Mouse (Mus musculus): ENCODE data around the gene Hnrnpu. TPM values are rescaled to one million over a fixed set of nuclear protein-coding genes. Genes with fewer than 3 reads are reported as not detected.

The Hnrnpu gene
- polyA plus RNA-seq, 1 experiment from 2014 or later: 131 TPM

DNA sequence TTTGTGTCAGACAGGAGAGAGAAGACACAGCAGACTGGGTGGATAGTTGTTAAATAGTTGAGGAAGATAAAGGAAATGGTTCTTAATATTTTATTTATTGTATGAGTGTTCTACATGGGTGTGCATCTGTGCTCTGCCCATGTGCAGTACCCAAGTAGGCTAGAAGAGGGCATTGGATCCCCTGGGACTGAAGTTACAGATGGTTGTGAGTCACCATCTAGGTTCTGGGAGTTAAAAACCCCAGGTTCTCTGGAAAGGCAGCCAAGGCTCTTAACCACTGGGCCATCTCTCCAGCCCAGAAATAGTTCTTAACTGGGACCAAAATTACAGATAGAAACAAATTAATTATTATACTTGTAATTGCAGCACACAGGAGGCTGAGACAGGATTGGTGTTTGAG lies 37.8 kb upstream of the Hnrnpu start:
- Histone ChIP-seq H3K27me3 (replicated peaks; ENCODE audit: control insufficient read depth, insufficient read depth, low read length) (no peaks in the 10 kb centered on the region), H3K4me1 (replicated peaks; ENCODE audit: control insufficient read depth, insufficient read depth, low read length) (no peaks in the 10 kb centered on the region), H3K4me3 (ENCODE audit: low read depth, low read length) (no peak overlapping the region), H3K27ac (ENCODE audit: low read depth, low read length) (no peak overlapping the region), H3K36me3 (ENCODE audit: control insufficient read depth, insufficient read depth) (no peaks in the 10 kb centered on the region), H3K9me3 (ENCODE audit: control insufficient read depth) (no peaks in the 10 kb centered on the region), H3K4me2 (replicated peaks; ENCODE audit: low read depth) (no peak overlapping the region), H3K9ac (ENCODE audit: low read depth, low read length) (no peak overlapping the region)
- TF ChIP-seq CTCF (IDR thresholded peaks at IDR 0.05; ENCODE audit: low read depth): no peak
- ATAC-seq: no peak

DNA sequence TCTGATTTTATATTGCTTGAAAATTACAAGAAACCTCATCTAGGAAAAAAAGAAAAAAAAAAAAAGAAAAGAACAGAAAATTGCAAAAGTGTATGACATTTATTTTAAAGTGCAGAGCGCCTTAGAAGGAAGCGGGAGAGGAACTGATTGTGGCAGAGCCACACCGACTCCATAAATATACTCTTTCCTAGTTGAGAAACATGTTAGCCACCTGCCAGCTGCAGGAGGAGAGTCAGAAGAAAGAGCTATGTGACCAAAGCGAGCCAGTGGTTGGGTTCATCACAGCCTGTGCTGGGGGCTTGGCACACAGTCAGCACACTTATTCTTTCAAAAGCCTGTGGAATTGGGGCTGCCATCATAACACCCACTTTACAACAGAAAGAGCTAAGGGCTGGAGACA lies 35.1 kb upstream of the Hnrnpu start:
- no peaks in the 10 kb centered on the region for H3K27me3 ChIP-seq (replicated peaks; ENCODE audit: control insufficient read depth, insufficient read depth, low read length)

DNA sequence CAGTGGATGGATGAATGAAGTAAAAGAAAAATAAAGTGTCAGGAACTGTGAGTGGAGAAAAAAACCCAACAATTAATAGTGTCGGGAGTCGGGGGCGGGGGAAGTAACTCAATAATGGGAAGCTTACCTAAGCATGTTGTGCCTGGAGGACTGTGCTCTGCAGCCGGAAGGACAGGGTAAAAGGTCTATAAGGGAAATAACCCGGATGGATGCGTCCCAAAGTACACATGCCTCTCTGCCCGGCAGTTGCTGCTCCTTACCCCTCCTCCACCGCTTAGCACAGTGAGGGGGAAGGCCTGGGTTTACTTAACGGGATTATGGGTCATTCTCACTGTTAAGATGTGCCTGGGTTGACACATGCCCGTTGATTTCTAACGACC lies 31.7 kb upstream of the Hnrnpu start:
- Histone ChIP-seq H3K27me3 (replicated peaks; ENCODE audit: control insufficient read depth, insufficient read depth, low read length) (no peaks in the 10 kb centered on the region), H3K27ac (ENCODE audit: low read depth, low read length) (peak overlapping the region; percentile 86), H3K9me3 (ENCODE audit: control insufficient read depth) (no peaks in the 10 kb centered on the region), H3K4me3 (ENCODE audit: low read depth, low read length) (peak overlapping the region; percentile 46), H3K36me3 (ENCODE audit: control insufficient read depth, insufficient read depth) (no peaks in the 10 kb centered on the region), H3K4me1 (replicated peaks; ENCODE audit: control insufficient read depth, insufficient read depth, low read length) (peaks cover 4% of the 10 kb centered on the region; the same call in 1 of the 2 replicates), H3K9ac (ENCODE audit: low read depth, low read length) (peak overlapping the region; percentile 17; the same call in 1 of the 2 replicates), H3K4me2 (replicated peaks; ENCODE audit: low read depth) (peak overlapping the region; percentile 64)
- under 1% methylated on average over 11 of the region's 11 CpGs for WGBS
- no peak for TF ChIP-seq CTCF (IDR thresholded peaks at IDR 0.05; ENCODE audit: low read depth)
- ATAC-seq: peak; percentile 86

More for the DNA sequence above, 35.1 kb upstream of the Hnrnpu start:
- no peak for ATAC-seq
- H3K27ac ChIP-seq (ENCODE audit: low read depth, low read length): no peak overlapping the region
- H3K36me3 ChIP-seq (ENCODE audit: control insufficient read depth, insufficient read depth): no peaks in the 10 kb centered on the region
- no peaks in the 10 kb centered on the region for H3K9me3 ChIP-seq (ENCODE audit: control insufficient read depth)
- TF ChIP-seq CTCF (IDR thresholded peaks at IDR 0.05; ENCODE audit: low read depth): no peak
- 85% methylated on average over 4 of the region's 4 CpGs for WGBS
- H3K4me1 ChIP-seq (replicated peaks; ENCODE audit: control insufficient read depth, insufficient read depth, low read length): peaks cover 4% of the 10 kb centered on the region; the same call in 1 of the 2 replicates
- no peak overlapping the region for H3K4me3 ChIP-seq (ENCODE audit: low read depth, low read length)
- H3K4me2 ChIP-seq (replicated peaks; ENCODE audit: low read depth): no peak overlapping the region
- H3K9ac ChIP-seq (ENCODE audit: low read depth, low read length): no peak overlapping the region

GRCm38 (mm10) chr1:178368548-178369271 lies 31.1 kb upstream of the Hnrnpu start:
- Histone ChIP-seq H3K27me3 (replicated peaks; ENCODE audit: control insufficient read depth, insufficient read depth, low read length) (no peaks in the 10 kb centered on the region), H3K4me1 (replicated peaks; ENCODE audit: control insufficient read depth, insufficient read depth, low read length) (peaks cover 4% of the 10 kb centered on the region; the same call in 1 of the 2 replicates), H3K9me3 (ENCODE audit: control insufficient read depth) (no peaks in the 10 kb centered on the region), H3K4me2 (replicated peaks; ENCODE audit: low read depth) (peak overlapping the region; percentile 64), H3K4me3 (ENCODE audit: low read depth, low read length) (peak overlapping the region; percentile 46), H3K36me3 (ENCODE audit: control insufficient read depth, insufficient read depth) (no peaks in the 10 kb centered on the region), H3K27ac (ENCODE audit: low read depth, low read length) (peak overlapping the region; percentile 86), H3K9ac (ENCODE audit: low read depth, low read length) (peak overlapping the region; percentile 17; the same call in 1 of the 2 replicates)
- WGBS: 3% methylated on average over 36 of the region's 36 CpGs
- 0 out of 2 replicates have a peak, but pooled peaks have one; percentile 12 for TF ChIP-seq CTCF (IDR thresholded peaks at IDR 0.05; ENCODE audit: low read depth)
- ATAC-seq: peak; percentile 99

DNA sequence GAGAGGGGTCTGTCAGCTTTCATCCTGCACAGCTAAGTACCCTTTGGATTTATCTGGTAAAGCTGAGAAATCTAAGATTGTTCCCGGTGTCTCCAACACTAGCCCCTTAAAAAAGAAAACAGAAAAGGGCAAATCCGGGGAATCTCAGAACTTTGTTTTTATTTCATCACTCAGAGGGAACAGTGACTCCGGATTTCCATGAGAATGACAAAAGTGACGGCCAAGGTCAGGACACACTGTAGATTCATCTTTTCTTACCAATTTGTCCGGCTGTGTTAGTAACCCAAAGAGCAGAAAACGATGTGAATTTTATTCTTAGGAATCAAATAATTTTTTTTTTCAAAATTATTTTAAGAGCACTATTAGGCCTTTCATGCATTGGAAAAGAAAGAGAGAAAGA lies 30.5 kb upstream of the Hnrnpu start:
- TF ChIP-seq CTCF (IDR thresholded peaks at IDR 0.05; ENCODE audit: low read depth): no peak
- no peak overlapping the region for H3K9ac ChIP-seq (ENCODE audit: low read depth, low read length)
- H3K27me3 ChIP-seq (replicated peaks; ENCODE audit: control insufficient read depth, insufficient read depth, low read length): no peaks in the 10 kb centered on the region
- H3K4me3 ChIP-seq (ENCODE audit: low read depth, low read length): no peak overlapping the region
- H3K4me1 ChIP-seq (replicated peaks; ENCODE audit: control insufficient read depth, insufficient read depth, low read length): peaks cover 4% of the 10 kb centered on the region; the same call in 1 of the 2 replicates
- WGBS: 74% methylated on average over 6 of the region's 6 CpGs
- H3K4me2 ChIP-seq (replicated peaks; ENCODE audit: low read depth): no peak overlapping the region; the same call in 1 of the 2 replicates
- H3K9me3 ChIP-seq (ENCODE audit: control insufficient read depth): no peaks in the 10 kb centered on the region
- no peak overlapping the region for H3K27ac ChIP-seq (ENCODE audit: low read depth, low read length)
- ATAC-seq: no peak
- H3K36me3 ChIP-seq (ENCODE audit: control insufficient read depth, insufficient read depth): no peaks in the 10 kb centered on the region

DNA sequence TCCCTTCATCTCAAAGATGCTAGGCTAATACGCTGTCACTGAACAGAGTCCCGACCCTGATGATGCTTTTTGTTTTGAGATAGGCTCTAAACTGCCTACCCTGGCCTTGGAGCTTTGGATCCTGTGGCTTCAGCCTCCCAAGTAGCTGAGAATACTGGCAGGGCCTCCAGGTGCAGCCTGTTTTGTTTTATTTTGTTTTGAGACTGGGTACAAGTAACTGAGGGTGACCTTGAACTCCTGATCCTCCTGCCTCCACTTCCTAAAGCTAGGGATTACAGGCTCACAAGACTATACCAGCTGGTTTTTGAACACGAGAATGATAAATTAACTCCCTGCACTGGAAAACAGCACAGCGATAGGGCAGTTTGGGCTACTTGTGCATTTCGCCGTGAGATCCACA lies 27.6 kb upstream of the Hnrnpu start:
- TF ChIP-seq CTCF (IDR thresholded peaks at IDR 0.05; ENCODE audit: low read depth): no peak
- H3K36me3 ChIP-seq (ENCODE audit: control insufficient read depth, insufficient read depth): no peaks in the 10 kb centered on the region
- ATAC-seq: no peak

More for the DNA sequence above, 27.6 kb upstream of the Hnrnpu start:
- Histone ChIP-seq H3K9me3 (ENCODE audit: control insufficient read depth) (no peaks in the 10 kb centered on the region), H3K4me2 (replicated peaks; ENCODE audit: low read depth) (no peak overlapping the region), H3K27me3 (replicated peaks; ENCODE audit: control insufficient read depth, insufficient read depth, low read length) (no peaks in the 10 kb centered on the region), H3K4me3 (ENCODE audit: low read depth, low read length) (no peak overlapping the region), H3K27ac (ENCODE audit: low read depth, low read length) (no peak overlapping the region), H3K4me1 (replicated peaks; ENCODE audit: control insufficient read depth, insufficient read depth, low read length) (peaks cover 4% of the 10 kb centered on the region; the same call in 1 of the 2 replicates), H3K9ac (ENCODE audit: low read depth, low read length) (no peak overlapping the region)
- 87% methylated on average over 6 of the region's 6 CpGs for WGBS

Data from intestine, postnatal 0 days (tissue).